Mouse (Mus musculus) E14TG2a.4 (cell line): ENCODE data around the gene Plekhs1.

Experiments used
- CTCF ChIP-seq: conservative IDR thresholded peaks from 2 replicates; pipeline ENCODE4 v1.5.1; 2014; ENCODE audit warnings: low read length
- NANOG ChIP-seq: IDR thresholded peaks from 2 replicates; pipeline ENCODE4 v1.6.1; 2014; ENCODE audit warnings: borderline replicate concordance, low read length, mixed read lengths

DNA sequence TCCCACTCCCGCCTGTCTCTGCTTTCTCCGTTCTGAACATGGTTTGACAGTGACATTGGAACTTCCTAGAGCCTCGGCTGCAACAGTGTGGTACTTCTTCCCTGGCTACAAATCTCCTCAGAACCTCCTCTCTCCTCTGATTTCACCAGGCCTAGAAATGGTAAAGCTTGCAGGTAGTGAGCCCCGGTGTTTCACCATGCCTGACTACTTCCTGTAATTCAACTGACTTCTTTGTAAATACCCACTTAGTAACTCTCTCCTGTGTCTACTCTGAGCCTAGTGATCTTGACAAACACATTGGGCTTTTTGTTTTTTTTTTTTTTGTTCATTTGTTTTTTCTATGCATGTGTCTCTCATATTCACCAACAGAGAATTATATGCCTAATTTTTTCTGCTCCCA is 6.6 kb upstream of the Plekhs1 start:
- TF ChIP-seq NANOG, result no peak
- no peak for TF ChIP-seq CTCF
